In genomic region chr16:45407645-45408400, GRCm38 (mm10) we compare ENCODE assay signal across 7 mouse cellular contexts. TPM values are rescaled to one million over a fixed set of nuclear protein-coding genes. Genes with fewer than 3 reads are reported as not detected.
DNase-seq lines count a peak whose midpoint lies in the region; ATAC-seq and TF ChIP-seq lines count a peak whose summit lies in the region.

No protein-coding gene starts in this region.

- H3K4me2 ChIP-seq in forebrain, embryonic 11.5 days (ENCODE audit: low read depth, low read length, severe bottlenecking), result peak overlapping the region; percentile 54
- peak overlapping the region; percentile 75 for H3K4me2 ChIP-seq in limb, embryonic 12.5 days

- H3K4me3 ChIP-seq in lung, adult 2 months (replicated peaks; ENCODE audit: extremely low read depth, low read depth, low read length), result peak overlapping the region; percentile 68
- peak overlapping the region; percentile 55 for H3K4me3 ChIP-seq in forebrain, embryonic 11.5 days (ENCODE audit: low read depth, low read length)
- H3K4me3 ChIP-seq in limb, embryonic 12.5 days (replicated peaks), result peak overlapping the region; percentile 55
- peak overlapping the region; percentile 76; the same call in 1 of the 2 replicates for H3K4me3 ChIP-seq in small intestine, adult 2 months (ENCODE audit: low read depth, low read length)

- no peaks in the 10 kb centered on the region for H3K36me3 ChIP-seq in forebrain, embryonic 11.5 days (ENCODE audit: control insufficient read depth, insufficient read depth, low read length)
- no peaks in the 10 kb centered on the region for H3K36me3 ChIP-seq in limb, embryonic 12.5 days
- H3K36me3 ChIP-seq in small intestine, adult 2 months (ENCODE audit: control insufficient read depth, insufficient read depth, low read length), result peaks cover 1% of the 10 kb centered on the region; the same call in 1 of the 2 replicates

- TF ChIP-seq CTCF in lung, adult 2 months (IDR thresholded peaks at IDR 0.05; ENCODE audit: insufficient read depth, low read length), result no peak
- no peak for TF ChIP-seq CTCF in small intestine, adult 2 months (IDR thresholded peaks at IDR 0.05; ENCODE audit: extremely low read depth, insufficient read length, insufficient replicate concordance, low read depth, low read length)

- H3K27ac ChIP-seq in forebrain, embryonic 11.5 days (ENCODE audit: low read depth, low read length), result no peak overlapping the region
- no peak overlapping the region; the same call in 1 of the 2 replicates for H3K27ac ChIP-seq in limb, embryonic 12.5 days
- H3K27ac ChIP-seq in small intestine, adult 2 months (ENCODE audit: insufficient read depth, low read depth, low read length), result peak overlapping the region; percentile 72

- peak overlapping the region; percentile 64 for H3K9ac ChIP-seq in forebrain, embryonic 11.5 days (ENCODE audit: low read length)
- H3K9ac ChIP-seq in limb, embryonic 12.5 days (replicated peaks), result peak overlapping the region; percentile 57; the same call in 1 of the 2 replicates

- ATAC-seq in forebrain, embryonic 11.5 days (replicated peaks; ENCODE audit: low FRiP score), result no peak
- no peak for ATAC-seq in limb, embryonic 12.5 days (ENCODE audit: insufficient number of reproducible peaks, insufficient read depth, low FRiP score, low TSS enrichment, low read depth)

- DNase-seq in lung, adult 2 months, result no peak
- no peak for DNase-seq in lung, postnatal 36 days
- no peak for DNase-seq in forebrain, embryonic 11.5 days (ENCODE audit: low spot score)
- DNase-seq in kidney, postnatal 10 days, result no peak
- no peak for DNase-seq in MN1 (ENCODE audit: low spot score)

- no peak for TF ChIP-seq POLR2A in lung, adult 2 months (IDR thresholded peaks at IDR 0.05; ENCODE audit: borderline replicate concordance, extremely low read depth, low read depth, low read length)
- TF ChIP-seq POLR2A in small intestine, adult 2 months (IDR thresholded peaks at IDR 0.05; ENCODE audit: low read depth, low read length), result no peak

- WGBS in lung, adult 2 months, result 12% methylated on average over 9 of the region's 9 CpGs
- WGBS in forebrain, embryonic 11.5 days, result 38% methylated on average over 9 of the region's 9 CpGs
- WGBS in limb, embryonic 12.5 days, result 40% methylated on average over 9 of the region's 9 CpGs
- WGBS in small intestine, adult 2 months, result 63% methylated on average over 9 of the region's 9 CpGs

- H3K9me3 ChIP-seq in forebrain, embryonic 11.5 days (ENCODE audit: control insufficient read depth, low read length), result no peaks in the 10 kb centered on the region
- no peaks in the 10 kb centered on the region for H3K9me3 ChIP-seq in limb, embryonic 12.5 days

- peaks cover 7% of the 10 kb centered on the region for H3K4me1 ChIP-seq in lung, adult 2 months (ENCODE audit: control insufficient read depth, insufficient read depth, low read length)
- no peaks in the 10 kb centered on the region for H3K4me1 ChIP-seq in forebrain, embryonic 11.5 days (replicated peaks; ENCODE audit: control insufficient read depth, insufficient read depth, low read length)
- H3K4me1 ChIP-seq in limb, embryonic 12.5 days (replicated peaks), result no peaks in the 10 kb centered on the region
- H3K4me1 ChIP-seq in small intestine, adult 2 months (ENCODE audit: control insufficient read depth, insufficient read depth, insufficient read length, low read length), result no peaks in the 10 kb centered on the region

- H3K27me3 ChIP-seq in forebrain, embryonic 11.5 days (ENCODE audit: control insufficient read depth, insufficient read depth, low read length), result no peaks in the 10 kb centered on the region
- H3K27me3 ChIP-seq in limb, embryonic 12.5 days, result peaks cover 8% of the 10 kb centered on the region; the same call in 1 of the 2 replicates
- H3K27me3 ChIP-seq in small intestine, adult 2 months (ENCODE audit: control insufficient read depth, insufficient read depth, low read length), result no peaks in the 10 kb centered on the region

RNA-seq across cellular contexts. Expression of gene Cd200, which starts 1.0 kb away (rescaled TPM):
- 207 and 212 TPM in 2 replicates for polyA plus RNA-seq in lung, adult 2 months (2012; rRNA removed)
- polyA plus RNA-seq in forebrain, embryonic 11.5 days (2014; fragmentation: Nextera tagmentation; extraction: Ambion mirVana), result 27.3 and 33.3 TPM in 2 replicates
- 8.8 and 13.6 TPM in 2 replicates for polyA plus RNA-seq in limb, embryonic 12.5 days (2016; fragmentation: Nextera tagmentation; extraction: Ambion mirVana)
- 12.0 and 29.2 TPM in 2 replicates for polyA plus RNA-seq in small intestine, adult 2 months (2012; rRNA removed)
